Mouse (Mus musculus) heart, embryonic 16.5 days (tissue): ENCODE results near the gene Cgas. TPM values are rescaled to one million over a fixed set of nuclear protein-coding genes. Genes with fewer than 3 reads are reported as not detected.

ENCODE experiments used
- ATAC-seq: fragments of 200-750 bp; cut with Nextera tagmentation; replicated peaks from 2 replicates; pipeline ENCODE4 v1.8.0; 2017; ENCODE audit warnings: moderate number of reproducible peaks; ENCODE audit not compliant: insufficient read depth, low FRiP score; ENCODE audit errors: extremely low read depth
- H3K27ac ChIP-seq: fragments of 300-500 bp; sonication (generic); 2 replicates; pipeline ENCODE4 v1.5.1; 2014; ENCODE audit warnings: mild to moderate bottlenecking, low read length, control low read depth, moderate library complexity
- H3K27me3 ChIP-seq: fragments of 300-500 bp; sonication (generic); 2 replicates; pipeline ENCODE4 v1.6.1; 2014; ENCODE audit warnings: low read length, mixed read lengths; ENCODE audit not compliant: control insufficient read depth, insufficient read depth
- H3K36me3 ChIP-seq: fragments of 300-500 bp; sonication (generic); 2 replicates; pipeline ENCODE4 v1.6.1; 2014; ENCODE audit not compliant: control insufficient read depth, insufficient read depth
- H3K4me1 ChIP-seq: fragments of 300-500 bp; sonication (generic); 2 replicates; pipeline ENCODE4 v1.6.1; 2014; ENCODE audit warnings: low read length, mixed read lengths; ENCODE audit not compliant: control insufficient read depth, insufficient read depth
- H3K4me2 ChIP-seq: fragments of 300-500 bp; sonication (generic); 2 replicates; pipeline ENCODE4 v1.6.1; 2014; ENCODE audit warnings: low read depth, mild to moderate bottlenecking, control low read depth, low read length
- H3K4me3 ChIP-seq: fragments of 300-500 bp; sonication (generic); 2 replicates; pipeline ENCODE4 v1.5.1; 2014; ENCODE audit warnings: mild to moderate bottlenecking, control low read depth, low read length
- H3K9ac ChIP-seq: fragments of 300-500 bp; sonication (generic); 2 replicates; pipeline ENCODE4 v1.6.1; 2014; ENCODE audit warnings: low read length, control low read depth
- H3K9me3 ChIP-seq: fragments of 300-500 bp; sonication (generic); replicated peaks from 2 replicates; pipeline ENCODE4 v1.6.1; 2016; ENCODE audit warnings: low read length; ENCODE audit not compliant: control insufficient read depth
- WGBS: fragments of 180-500 bp; shearing (Covaris S2); extraction: QIAGEN DNeasy Blood & Tissue Kit; methylation state at CpG from one replicate; pipeline ENCODE4 v1.1.7; 2014; 5-methylcytosine and 5-hydroxymethylcytosine counted together
- polyA plus RNA-seq: library from polyadenylated mRNA; unstranded; fragments of >200 nt; fragmentation: Nextera tagmentation; extraction: Ambion mirVana; gene quantifications from 2 replicates; pipeline ENCODE4 v1.2.1, GENCODE M21; 2015

Gene Cgas
- polyA plus RNA-seq, 1 experiment from 2014 or later, result 1.5 TPM

DNA sequence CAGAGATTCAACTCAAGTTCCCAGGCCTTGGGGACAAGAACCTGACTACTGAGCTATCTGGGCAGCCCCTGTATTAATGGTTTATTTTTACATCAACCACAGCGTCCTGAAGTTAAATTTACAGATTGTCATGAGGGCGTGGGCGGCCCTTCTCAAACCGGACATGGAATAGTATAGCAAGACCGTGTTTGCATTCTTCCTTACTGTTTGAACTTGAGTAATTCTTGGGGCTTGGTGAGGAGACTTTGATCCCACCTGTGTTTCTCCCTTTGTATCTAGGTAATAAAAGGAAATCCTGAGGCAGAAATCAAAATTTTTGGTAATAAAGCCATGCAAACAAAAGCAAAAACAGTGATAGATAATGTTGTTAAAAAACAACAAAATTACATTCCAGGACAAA lies 42.5 kb downstream of the Cgas start:
- Histone ChIP-seq H3K4me3 (no peak overlapping the region), H3K27me3 (peaks cover 21% of the 10 kb centered on the region), H3K4me1 (peaks cover 4% of the 10 kb centered on the region), H3K9me3 (no peaks in the 10 kb centered on the region), H3K4me2 (no peak overlapping the region), H3K27ac (no peak overlapping the region), H3K36me3 (no peaks in the 10 kb centered on the region), H3K9ac (no peak overlapping the region)
- 75% methylated on average over 5 of the region's 5 CpGs for WGBS
- ATAC-seq, result no peak

DNA sequence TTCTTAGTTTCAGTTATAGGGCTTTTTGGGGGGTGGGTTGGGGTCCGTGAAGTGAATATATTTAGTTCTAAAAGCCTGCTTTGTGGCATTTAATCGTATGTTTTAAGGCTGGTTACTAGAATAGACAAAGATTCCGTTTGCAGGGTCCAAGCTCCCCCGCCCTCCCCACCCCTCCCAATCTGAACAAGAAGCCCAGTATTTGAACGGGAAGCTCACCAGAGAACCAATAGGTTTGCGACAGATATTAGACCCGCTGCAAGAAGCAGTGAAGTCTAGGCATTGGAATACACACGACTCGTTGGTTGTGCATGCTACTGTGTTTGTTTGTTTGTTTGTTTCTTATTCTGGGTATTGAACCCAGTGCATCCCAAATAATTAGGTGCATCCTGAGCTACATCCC lies 46.5 kb downstream of the Cgas start:
- Histone ChIP-seq H3K9ac (no peak overlapping the region), H3K36me3 (no peaks in the 10 kb centered on the region), H3K4me1 (peaks cover 4% of the 10 kb centered on the region), H3K9me3 (no peaks in the 10 kb centered on the region), H3K27ac (no peak overlapping the region), H3K27me3 (peaks cover 49% of the 10 kb centered on the region), H3K4me2 (peak overlapping the region; percentile 69; the same call in 1 of the 2 replicates), H3K4me3 (peak overlapping the region; percentile 49)
- no peak for ATAC-seq
- WGBS, result 52% methylated on average over 9 of the region's 9 CpGs

DNA sequence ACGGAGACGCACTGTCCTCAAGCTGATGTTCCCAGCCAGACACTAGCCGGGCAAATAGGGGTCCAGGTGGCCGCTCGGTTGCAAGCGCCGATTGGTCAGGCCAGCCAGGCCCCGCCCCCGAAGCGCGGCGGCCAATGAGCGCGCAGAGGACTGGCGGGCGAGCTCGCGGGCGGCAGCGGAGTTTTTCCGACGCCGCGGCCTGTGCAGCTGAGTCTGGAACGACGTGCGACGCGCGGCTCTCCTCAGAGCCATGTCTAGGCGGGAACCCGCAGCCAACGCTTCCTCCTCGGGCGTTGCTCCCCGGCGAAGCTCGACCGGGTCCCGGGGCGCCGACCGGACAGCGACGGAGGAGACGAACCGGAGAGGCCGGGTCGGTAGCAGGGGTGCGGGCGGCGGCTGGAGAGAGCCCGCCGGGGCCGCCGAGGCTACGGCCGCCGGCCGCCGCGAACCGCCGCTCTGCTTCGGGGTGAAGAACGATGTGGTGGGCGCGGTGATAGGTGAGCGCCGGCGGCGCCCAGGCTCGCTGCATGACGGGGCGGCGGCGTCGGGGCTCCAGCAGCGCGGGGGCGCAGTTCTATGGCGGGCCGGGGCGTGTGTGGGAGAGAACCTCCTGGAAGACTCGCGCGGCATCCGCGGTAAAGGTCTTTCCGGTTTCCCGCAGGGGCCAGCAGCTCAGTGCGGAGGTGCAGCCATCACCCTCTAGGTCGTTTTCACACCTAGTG lies 47.2 kb downstream of the Cgas start, which contains the start of gene Ddx43:
Ddx43 (plus strand) TSS at position 148 of the 722 bp plus-strand sequence.
- WGBS, result 2% methylated on average over 90 of the region's 93 CpGs

DNA sequence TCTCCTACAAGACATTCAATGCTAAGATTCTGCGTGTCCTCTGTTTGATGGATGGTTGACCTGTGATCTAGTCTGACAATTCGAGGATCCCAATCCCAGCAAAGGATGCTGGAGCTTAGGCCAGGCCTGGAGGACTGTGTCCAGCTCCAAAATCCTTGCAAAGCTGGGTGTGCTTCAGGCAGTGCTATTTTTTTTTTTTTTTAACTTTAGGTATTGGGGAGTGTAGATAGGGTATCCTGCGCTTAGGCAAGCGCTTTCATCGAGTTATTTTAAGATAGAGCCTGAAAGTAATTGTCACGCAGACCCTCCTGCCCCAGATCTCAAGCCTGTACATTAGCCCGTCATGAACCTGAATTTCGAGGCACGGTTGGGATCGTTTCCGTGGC lies 47.8 kb downstream of the Cgas start:
- no peak overlapping the region for H3K27ac ChIP-seq
- 36% methylated on average over 11 of the region's 11 CpGs for WGBS
- H3K4me1 ChIP-seq, result peaks cover 4% of the 10 kb centered on the region
- H3K36me3 ChIP-seq, result no peaks in the 10 kb centered on the region
- H3K4me3 ChIP-seq, result peak overlapping the region; percentile 49
- no peaks in the 10 kb centered on the region for H3K9me3 ChIP-seq
- no peak for ATAC-seq
- peak overlapping the region; percentile 69 for H3K4me2 ChIP-seq
- H3K9ac ChIP-seq, result no peak overlapping the region
- H3K27me3 ChIP-seq, result peaks cover 54% of the 10 kb centered on the region

More for the DNA sequence above, 47.2 kb downstream of the Cgas start, which contains the start of gene Ddx43:
- Histone ChIP-seq H3K27ac (no peak within 1 kb of the TSS), H3K27me3 (peaks cover 54% of the 10 kb centered on the region), H3K9me3 (no peaks in the 10 kb centered on the region), H3K4me2 (peak within 1 kb of the TSS; percentile 69), H3K4me1 (peaks cover 4% of the 10 kb centered on the region), H3K36me3 (no peaks in the 10 kb centered on the region), H3K4me3 (peak within 1 kb of the TSS; percentile 49), H3K9ac (peak within 1 kb of the TSS; percentile 59; the same call in 1 of the 2 replicates)
- peak; percentile 76 for ATAC-seq

DNA sequence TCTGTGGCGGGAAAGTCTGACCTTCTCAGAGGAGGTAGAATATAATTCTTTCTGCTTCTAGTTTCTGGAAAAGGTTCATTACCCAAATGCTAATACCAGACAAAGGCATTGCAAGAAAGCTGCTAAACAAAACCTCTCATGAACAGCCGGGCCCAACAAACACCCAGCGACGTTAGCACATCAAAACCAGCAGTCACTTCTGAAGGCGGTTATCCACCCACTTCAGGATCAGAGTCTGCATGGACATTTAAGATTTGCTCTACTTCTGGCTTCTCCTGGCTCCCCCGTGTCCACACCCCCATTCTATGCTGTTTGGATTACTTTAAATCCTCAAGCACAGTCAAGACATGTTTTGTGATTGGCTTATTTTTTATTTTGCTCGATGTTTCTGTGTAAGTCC lies 48.4 kb downstream of the Cgas start:
- ATAC-seq, result no peak
- WGBS, result 60% methylated on average over 7 of the region's 7 CpGs
- peaks cover 54% of the 10 kb centered on the region for H3K27me3 ChIP-seq

DNA sequence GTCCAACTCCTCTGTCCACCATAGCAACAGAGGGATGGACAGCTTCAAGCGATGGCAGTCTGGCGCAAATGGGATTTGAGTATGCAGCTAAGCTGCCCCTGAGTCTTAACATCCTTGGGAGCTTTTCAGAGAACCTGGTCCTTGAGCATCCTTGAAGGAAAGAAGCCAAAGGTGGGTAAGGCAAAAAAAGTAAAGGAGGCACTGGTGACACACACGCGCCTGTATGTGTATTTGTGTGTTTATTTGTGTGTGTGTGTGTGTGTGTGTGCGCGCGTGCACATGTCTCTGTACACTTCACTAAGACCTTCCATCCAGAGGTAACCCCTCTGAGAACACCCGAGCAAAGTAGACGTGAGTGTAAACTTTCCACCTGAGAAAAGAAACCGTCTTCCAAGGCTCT lies 49.3 kb downstream of the Cgas start:
- H3K4me1 ChIP-seq, result peaks cover 4% of the 10 kb centered on the region
- 84% methylated on average over 10 of the region's 10 CpGs for WGBS
- H3K9ac ChIP-seq, result no peak overlapping the region
- H3K36me3 ChIP-seq, result no peaks in the 10 kb centered on the region
- H3K4me2 ChIP-seq, result no peak overlapping the region
- no peak for ATAC-seq
- H3K27ac ChIP-seq, result no peak overlapping the region
- H3K27me3 ChIP-seq, result peaks cover 51% of the 10 kb centered on the region
- no peaks in the 10 kb centered on the region for H3K9me3 ChIP-seq
- no peak overlapping the region for H3K4me3 ChIP-seq

More for the DNA sequence above, 48.4 kb downstream of the Cgas start:
- Histone ChIP-seq H3K4me1 (peaks cover 4% of the 10 kb centered on the region), H3K4me2 (no peak overlapping the region), H3K9me3 (no peaks in the 10 kb centered on the region), H3K27ac (no peak overlapping the region), H3K9ac (no peak overlapping the region), H3K4me3 (no peak overlapping the region), H3K36me3 (no peaks in the 10 kb centered on the region)

DNA sequence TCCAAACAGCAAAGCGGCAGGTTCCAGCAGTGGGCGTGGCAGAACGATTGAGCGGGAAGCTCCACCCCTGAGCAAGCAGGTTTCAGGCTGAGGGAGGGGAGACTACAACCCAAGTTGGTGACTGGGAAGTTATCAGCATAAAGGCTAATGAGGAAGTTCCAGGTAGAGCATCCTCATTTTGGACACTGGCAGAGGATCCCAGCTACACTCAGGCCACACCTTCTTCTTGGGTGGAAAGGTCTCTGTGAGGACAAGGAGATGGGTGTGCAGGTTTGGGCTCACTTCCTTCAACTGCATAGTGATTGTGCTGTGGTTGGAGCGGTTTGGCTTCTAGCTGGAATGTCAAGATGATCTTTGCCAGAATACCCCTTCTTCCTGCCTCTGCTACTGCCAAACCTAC lies 53.1 kb downstream of the Cgas start:
- H3K4me3 ChIP-seq, result no peak overlapping the region
- ATAC-seq, result no peak
- WGBS, result 41% methylated on average over 5 of the region's 5 CpGs
- no peaks in the 10 kb centered on the region for H3K4me1 ChIP-seq
- no peaks in the 10 kb centered on the region for H3K36me3 ChIP-seq
- peaks cover 26% of the 10 kb centered on the region for H3K27me3 ChIP-seq
- H3K4me2 ChIP-seq, result no peak overlapping the region
- H3K27ac ChIP-seq, result no peak overlapping the region
- H3K9me3 ChIP-seq, result no peaks in the 10 kb centered on the region; the same call in 1 of the 2 replicates
- H3K9ac ChIP-seq, result no peak overlapping the region

DNA sequence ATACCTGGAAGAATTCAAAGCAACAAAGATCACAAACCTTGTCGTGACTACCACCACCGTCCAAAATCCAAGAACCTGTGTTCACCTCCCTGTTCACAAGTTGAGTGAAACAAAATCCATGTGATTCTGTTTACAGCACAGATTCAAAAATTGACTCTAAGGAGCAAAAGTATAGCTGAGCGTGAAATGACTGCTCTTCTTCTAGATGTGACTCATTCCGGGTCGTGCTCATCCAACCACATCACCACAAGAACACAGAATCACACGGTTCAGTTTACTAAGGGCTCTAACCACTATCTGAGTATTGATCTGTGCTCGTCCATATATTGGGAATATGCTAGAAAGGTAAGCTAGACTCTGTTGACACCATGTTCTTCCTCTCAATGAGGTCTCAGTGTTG lies 56.1 kb downstream of the Cgas start:
- H3K4me2 ChIP-seq, result no peak overlapping the region
- H3K27me3 ChIP-seq, result peaks cover 6% of the 10 kb centered on the region
- H3K4me3 ChIP-seq, result no peak overlapping the region
- WGBS, result 81% methylated on average over 7 of the region's 7 CpGs
- ATAC-seq, result no peak
- no peaks in the 10 kb centered on the region for H3K36me3 ChIP-seq
- no peaks in the 10 kb centered on the region for H3K4me1 ChIP-seq
- no peaks in the 10 kb centered on the region; the same call in 1 of the 2 replicates for H3K9me3 ChIP-seq
- no peak overlapping the region for H3K9ac ChIP-seq
- no peak overlapping the region for H3K27ac ChIP-seq

DNA sequence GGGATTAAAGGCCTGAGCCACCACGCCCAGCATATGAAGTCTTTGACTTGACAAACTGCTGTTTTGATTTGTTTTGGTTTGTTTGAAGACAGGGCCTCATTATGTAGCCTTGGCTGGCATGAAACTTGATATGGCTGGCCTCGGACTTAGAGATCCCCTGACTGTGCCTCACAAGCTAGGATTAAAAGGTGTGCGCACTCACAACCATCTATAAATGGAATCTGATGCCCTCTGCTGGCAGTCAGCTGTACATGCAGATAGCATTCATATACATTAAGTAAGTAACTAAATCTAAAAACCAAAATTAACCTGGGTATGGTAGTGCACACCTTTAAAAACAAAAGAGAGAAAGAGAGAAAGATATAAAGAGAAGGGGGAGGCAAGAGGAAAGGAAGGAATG lies 57.1 kb downstream of the Cgas start:
- no peak overlapping the region for H3K27ac ChIP-seq
- H3K9me3 ChIP-seq, result no peaks in the 10 kb centered on the region; the same call in 1 of the 2 replicates
- no peak overlapping the region for H3K9ac ChIP-seq
- 45% methylated on average over 3 of the region's 3 CpGs for WGBS
- no peaks in the 10 kb centered on the region for H3K4me1 ChIP-seq
- no peak overlapping the region for H3K4me3 ChIP-seq
- H3K4me2 ChIP-seq, result no peak overlapping the region
- H3K27me3 ChIP-seq, result no peaks in the 10 kb centered on the region
- no peaks in the 10 kb centered on the region for H3K36me3 ChIP-seq
- ATAC-seq, result no peak
